Mouse (Mus musculus) heart, postnatal 10 days (tissue): Measurements from ENCODE around the gene Eno3. TPM values are rescaled to one million over a fixed set of nuclear protein-coding genes. Genes with fewer than 3 reads are reported as not detected.
A peak's percentile ranks its signal among the peaks of the same experiment; 100 is the strongest.

ENCODE experiments used
- DNase-seq, 2 experiments: peaks; one replicate each; pipeline ENCODE4 v3.0.0; 2021
- intact Hi-C: fragments of 180-260 bp; cut with DNase I; formaldehyde crosslinking; loops from one replicate; pipeline ENCODE4 v1.15.1; 2025
- total RNA-seq, 2 experiments: library from RNA; stranded (reverse); gene quantifications; 2 replicates each; pipeline ENCODE4 v1.2.3; 2021

Eno3 gene
- total RNA-seq, 2 experiments from 2014 or later, result 1,599 to 1,711 TPM

GRCm38 (mm10) chr11:70674501-70674900 is 17.5 kb downstream of the Eno3 start:
- no peak for DNase-seq
- intact Hi-C loops, result no loop called here

- intact Hi-C loops, result no loop called here
- DNase-seq, result no peak
Observed at GRCm38 (mm10) chr11:70678092-70678491, 21.1 kb downstream of the Eno3 start.

- no peak for DNase-seq
- intact Hi-C loops, result no loop called here
Observed at GRCm38 (mm10) chr11:70678576-70678975, 21.6 kb downstream of the Eno3 start.

- DNase-seq, result no peak
- intact Hi-C loops, result no loop called here
Observed at GRCm38 (mm10) chr11:70679361-70679760, 22.4 kb downstream of the Eno3 start.

- intact Hi-C loops, result no loop called here
- no peak for DNase-seq
Observed at GRCm38 (mm10) chr11:70679894-70680293, 22.9 kb downstream of the Eno3 start.

GRCm38 (mm10) chr11:70681170-70681569 is 24.2 kb downstream of the Eno3 start:
- DNase-seq, result no peak
- intact Hi-C loops, result no loop called here

GRCm38 (mm10) chr11:70681897-70682581 is 25.0 kb downstream of the Eno3 start:
- intact Hi-C loops, result loop anchor here (2.0 kb wide), 1 partner anchor 73 kb away; no protein-coding TSS in a partner anchor
- DNase-seq, result peak; percentile 38 to 72

- intact Hi-C loops, result loop anchor here (2.0 kb wide), 1 partner anchor 71 kb away; no protein-coding TSS in a partner anchor
- DNase-seq, result no peak
Observed at GRCm38 (mm10) chr11:70683640-70684039, 26.6 kb downstream of the Eno3 start.

- DNase-seq, result peak in 1 of 2 experiments; percentile 51
Observed at GRCm38 (mm10) chr11:70686901-70687566, 30.0 kb downstream of the Eno3 start.

GRCm38 (mm10) chr11:70687601-70688199 is 30.7 kb downstream of the Eno3 start, which contains the start of gene Camta2:
Gene Camta2 (minus strand): TSS chr11:70688105.
- DNase-seq, result peak; percentile 94
- intact Hi-C loops, result loop anchor here (2.0 kb wide), 1 partner anchor 17 kb away; no protein-coding TSS in a partner anchor

More at GRCm38 (mm10) chr11:70686901-70687566, 30.0 kb downstream of the Eno3 start:
- intact Hi-C loops, result loop anchor here (2.0 kb wide), 1 partner anchor 16 kb away; no protein-coding TSS in a partner anchor

GRCm38 (mm10) chr11:70688372-70688771 is 31.4 kb downstream of the Eno3 start:
- DNase-seq, result peak in 1 of 2 experiments; percentile 29
- intact Hi-C loops, result no loop called here

GRCm38 (mm10) chr11:70689578-70689977 is 32.6 kb downstream of the Eno3 start:
- DNase-seq, result no peak
- intact Hi-C loops, result no loop called here

GRCm38 (mm10) chr11:70693504-70693903 is 36.5 kb downstream of the Eno3 start:
- no peak for DNase-seq
- intact Hi-C loops, result no loop called here

- intact Hi-C loops, result no loop called here
Observed at GRCm38 (mm10) chr11:70697376-70697775, 40.4 kb downstream of the Eno3 start.

GRCm38 (mm10) chr11:70699051-70699450 is 42.0 kb downstream of the Eno3 start:
- no peak for DNase-seq
- intact Hi-C loops, result no loop called here

More at GRCm38 (mm10) chr11:70697376-70697775, 40.4 kb downstream of the Eno3 start:
- DNase-seq, result no peak

- peak; percentile 97 to 98 for DNase-seq
- intact Hi-C loops, result loop anchor here (1.0 to 5.0 kb wide), 3 partner anchors 31 to 57 kb away; partner anchors contain the start of genes Rnf167, Slc25a11 and Spag7
Observed at GRCm38 (mm10) chr11:70699722-70700556, 42.9 kb downstream of the Eno3 start, which contains the start of the genes Inca1 and Kif1c. Gene Inca1 (minus strand): TSS chr11:70700155. Gene Kif1c (plus strand): TSS chr11:70700548.

- intact Hi-C loops, result loop anchor here (1.0 to 5.0 kb wide), 3 partner anchors 31 to 57 kb away; partner anchors contain the start of genes Rnf167, Slc25a11 and Spag7
- DNase-seq, result peak; percentile 86 to 87
Observed at GRCm38 (mm10) chr11:70700613-70701012, 43.6 kb downstream of the Eno3 start.

GRCm38 (mm10) chr11:70701221-70701955 is 44.4 kb downstream of the Eno3 start:
- DNase-seq, result peak; percentile 30 to 36
- intact Hi-C loops, result loop anchor here (2.0 to 5.0 kb wide), 2 partner anchors 55 to 56 kb away; partner anchors contain the start of genes Rnf167 and Slc25a11
